Mouse (Mus musculus) G1E (cell line): ENCODE measurements around the gene Olfr20.

Experiments used
- CTCF ChIP-seq: IDR thresholded peaks from 2 replicates; pipeline ENCODE4 v1.5.1; 2012; ENCODE audit warnings: low read depth, low read length, inconsistent platforms, mixed read lengths
- GATA1 ChIP-seq: IDR thresholded peaks from 2 replicates; pipeline ENCODE4 v1.6.1; 2012; ENCODE audit warnings: borderline replicate concordance, low read length, inconsistent platforms, mixed read lengths
- TAL1 ChIP-seq: conservative IDR thresholded peaks from 2 replicates; pipeline ENCODE4 v1.6.1; 2012; ENCODE audit warnings: low read depth, low read length, inconsistent platforms, mixed read lengths

- TF ChIP-seq CTCF = no peak
- no peak for TF ChIP-seq GATA1
- no peak for TF ChIP-seq TAL1
Observed at GRCm38 (mm10) chr11:73303123-73303522, 47.5 kb upstream of the Olfr20 start.
